ENCODE assay signal across 23 mouse cellular contexts in the genomic region with DNA sequence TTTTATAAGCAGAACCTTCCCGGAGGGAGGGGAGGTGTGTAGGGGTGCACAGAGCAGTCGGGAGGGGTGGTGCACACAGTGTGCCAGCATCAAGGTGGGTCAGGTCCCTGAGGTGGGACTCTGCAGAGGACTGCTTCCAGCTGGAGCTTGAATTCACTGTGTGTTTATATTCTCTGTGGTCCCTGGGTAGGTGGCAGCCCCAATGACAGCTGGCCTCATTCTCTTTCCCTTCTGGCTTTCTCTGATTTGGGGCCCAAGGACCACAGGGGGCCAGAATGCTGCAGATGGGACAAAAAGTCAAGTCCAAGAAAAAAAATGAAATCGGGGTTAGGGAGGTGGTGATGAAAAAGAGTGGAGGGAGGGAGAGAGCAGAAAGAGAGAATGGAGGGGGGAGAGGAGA. TPM values are rescaled to one million over a fixed set of nuclear protein-coding genes. Genes with fewer than 3 reads are reported as not detected.
DNase-seq lines count a peak whose midpoint lies in the region; ATAC-seq lines count a peak whose summit lies in the region.
"Had no signal": no experiment of that assay in that cellular context is flagged by ENCODE, and none has a peak within 500 bp of the region (broad histone marks: within the 10 kb centered on the region; RNA-seq: fewer than 3 reads in every experiment).

No protein-coding gene starts in this region.

- ATAC-seq in forebrain, embryonic 14.5 days = no peak
- ATAC-seq: activated CD4-positive, CD25-positive, alpha-beta regulatory T cell, adult 4 months; midbrain, embryonic 13.5 days had no signal

- no peak overlapping the region for H3K9ac ChIP-seq in forebrain, embryonic 14.5 days (ENCODE audit: low read length)
- H3K9ac ChIP-seq: embryonic facial prominence, embryonic 12.5 days; forebrain, embryonic 12.5 days; heart, embryonic 15.5 days; liver, embryonic 13.5 days; lung, embryonic 14.5 days; midbrain, embryonic 13.5 days had no signal

- H3K4me1 ChIP-seq in forebrain, embryonic 14.5 days (ENCODE audit: control insufficient read depth, insufficient read depth, low read length) = no peaks in the 10 kb centered on the region
- no peaks in the 10 kb centered on the region for H3K4me1 ChIP-seq in forebrain, embryonic 10.5 days
- H3K4me1 ChIP-seq: embryonic facial prominence, embryonic 12.5 days; forebrain, embryonic 12.5 days; heart, embryonic 15.5 days; liver, embryonic 13.5 days; midbrain, embryonic 13.5 days had no signal

- H3K4me2 ChIP-seq in forebrain, embryonic 14.5 days (ENCODE audit: low read length) = no peak overlapping the region
- H3K4me2 ChIP-seq: embryonic facial prominence, embryonic 12.5 days; forebrain, embryonic 12.5 days; heart, embryonic 15.5 days; liver, embryonic 13.5 days; lung, embryonic 14.5 days; midbrain, embryonic 13.5 days had no signal

- H3K4me3 ChIP-seq in forebrain, embryonic 14.5 days (ENCODE audit: low read depth, low read length) = no peak overlapping the region
- no peak overlapping the region for H3K4me3 ChIP-seq in forebrain, embryonic 10.5 days
- H3K4me3 ChIP-seq: embryonic facial prominence, embryonic 12.5 days; forebrain, embryonic 12.5 days; heart, embryonic 15.5 days; liver, embryonic 13.5 days; megakaryocyte, embryonic 14.5 days; midbrain, embryonic 13.5 days had no signal

- H3K9me3 ChIP-seq in forebrain, embryonic 14.5 days (replicated peaks; ENCODE audit: control insufficient read depth, low read length) = no peaks in the 10 kb centered on the region
- no peaks in the 10 kb centered on the region for H3K9me3 ChIP-seq in forebrain, embryonic 10.5 days
- H3K9me3 ChIP-seq: embryonic facial prominence, embryonic 12.5 days; heart, embryonic 15.5 days; liver, embryonic 13.5 days; midbrain, embryonic 13.5 days had no signal

- no peaks in the 10 kb centered on the region for H3K27me3 ChIP-seq in forebrain, embryonic 14.5 days (replicated peaks; ENCODE audit: control insufficient read depth, insufficient read depth, low read length)
- H3K27me3 ChIP-seq in forebrain, embryonic 10.5 days (ENCODE audit: poor library complexity, severe bottlenecking) = no peaks in the 10 kb centered on the region
- H3K27me3 ChIP-seq: embryonic facial prominence, embryonic 12.5 days; forebrain, embryonic 12.5 days; heart, embryonic 15.5 days; liver, embryonic 13.5 days; megakaryocyte, embryonic 14.5 days; midbrain, embryonic 13.5 days had no signal

- H3K27ac ChIP-seq in forebrain, embryonic 14.5 days (ENCODE audit: low read depth, low read length) = no peak overlapping the region
- no peak overlapping the region for H3K27ac ChIP-seq in forebrain, embryonic 10.5 days
- H3K27ac ChIP-seq: embryonic facial prominence, embryonic 12.5 days; forebrain, embryonic 12.5 days; heart, embryonic 15.5 days; kidney, postnatal 0 days; liver, embryonic 13.5 days; midbrain, embryonic 13.5 days had no signal

- peak; percentile 8 for DNase-seq in forebrain, embryonic 14.5 days (ENCODE audit: low spot score)
- no peak for DNase-seq in forebrain, embryonic 10.5 days (ENCODE audit: extremely low spot score, low spot score)
- peak; percentile 84 for DNase-seq in left cerebral cortex, postnatal 4 days
- DNase-seq in left cerebral cortex, adult 8-10 months (ENCODE audit: low spot score in 2 of 2) = no peak
- peak; percentile 89 to 92 for DNase-seq in cerebellum, postnatal 10 days
- no peak for DNase-seq in thymus, postnatal 0 days (ENCODE audit: low spot score)
- DNase-seq in thymus, postnatal 14 days = no peak
- DNase-seq: adrenal gland, adult 8-10 months; gastrocnemius, postnatal 36 days; heart, postnatal 36 days; kidney, adult 11 months; liver, embryonic 13.5 days; lung, embryonic 14.5 days; right cerebral cortex, postnatal 14 days; spleen, adult 18-20 months; thymus, postnatal 25 days had no signal

- intact Hi-C loops in left cerebral cortex, postnatal 4 days (cut with DNase I) = no loop called here

- no peaks in the 10 kb centered on the region for H3K36me3 ChIP-seq in forebrain, embryonic 14.5 days (ENCODE audit: control insufficient read depth, insufficient read depth, low read length)
- H3K36me3 ChIP-seq in forebrain, embryonic 10.5 days (replicated peaks) = no peaks in the 10 kb centered on the region
- H3K36me3 ChIP-seq: embryonic facial prominence, embryonic 12.5 days; forebrain, embryonic 12.5 days; heart, embryonic 15.5 days; liver, embryonic 13.5 days; midbrain, embryonic 13.5 days had no signal

- WGBS in forebrain, embryonic 14.5 days = 78% methylated on average over 3 of the region's 3 CpGs
- WGBS in forebrain, embryonic 10.5 days = 77% methylated on average over 3 of the region's 3 CpGs

RNA-seq across cellular contexts. Expression of a gene that starts 15.4 kb away (rescaled TPM):
- polyA plus RNA-seq in forebrain, embryonic 14.5 days (2014; fragmentation: Nextera tagmentation; extraction: Ambion mirVana) = 29.4 and 39.3 TPM in 2 replicates
- polyA plus RNA-seq in forebrain, embryonic 10.5 days (2016; fragmentation: Nextera tagmentation; extraction: Ambion mirVana) = 3.5 and 4.6 TPM in 2 replicates
- 100 to 1,000 TPM; 365 to 390 TPM for total RNA-seq in left cerebral cortex, postnatal 4 days (2021)
- 1,000 to 10,000 TPM in 2 of 4 experiments, 100 to 1,000 TPM in 2; 870 to 1,138 (median 953) TPM for total RNA-seq in left cerebral cortex, adult 8-10 months (2022)
- 151 and 206 TPM in 2 replicates for polyA plus RNA-seq in thymus, postnatal 0 days (2015; fragmentation: Nextera tagmentation; extraction: Ambion mirVana)

Comparison
In these comparisons a context has a peak if more than half of its experiments do, and no peak if none do; other contexts are left out.
1. DNase-seq: peak in forebrain, embryonic 14.5 days (single experiment), left cerebral cortex, postnatal 4 days (single experiment) and cerebellum, postnatal 10 days (2 of 2); none in forebrain, embryonic 10.5 days (single experiment), left cerebral cortex, adult 8-10 months (0 of 2), thymus, postnatal 0 days (single experiment) and thymus, postnatal 14 days (single experiment).